Mouse (Mus musculus) stomach, embryonic 15.5 days (tissue): ENCODE results near the gene Olfr292. TPM values are rescaled to one million over a fixed set of nuclear protein-coding genes. Genes with fewer than 3 reads are reported as not detected.

Source experiments
- ATAC-seq: fragments of 200-750 bp; cut with Nextera tagmentation; 2 replicates; pipeline ENCODE4 v1.8.0; 2017; ENCODE audit warnings: low read depth, moderate number of reproducible peaks, moderate TSS enrichment; ENCODE audit not compliant: insufficient read depth, low FRiP score
- H3K27ac ChIP-seq: fragments of 300-500 bp; sonication (generic); 2 replicates; pipeline ENCODE4 v1.5.1; 2015; ENCODE audit warnings: mild to moderate bottlenecking, inconsistent platforms
- H3K27me3 ChIP-seq: fragments of 300-500 bp; sonication (generic); replicated peaks from 2 replicates; pipeline ENCODE4 v1.6.1; 2015; ENCODE audit warnings: inconsistent platforms
- H3K36me3 ChIP-seq: fragments of 300-500 bp; sonication (generic); 2 replicates; pipeline ENCODE4 v1.6.1; 2015; ENCODE audit warnings: inconsistent platforms
- H3K4me1 ChIP-seq: fragments of 300-500 bp; sonication (generic); 2 replicates; pipeline ENCODE4 v1.6.1; 2015; ENCODE audit warnings: inconsistent platforms
- H3K4me2 ChIP-seq: fragments of 300-500 bp; sonication (generic); 2 replicates; pipeline ENCODE4 v1.6.1; 2015; ENCODE audit warnings: mild to moderate bottlenecking, inconsistent platforms
- H3K4me3 ChIP-seq: fragments of 300-500 bp; sonication (generic); replicated peaks from 2 replicates; pipeline ENCODE4 v1.5.1; 2015; ENCODE audit warnings: inconsistent platforms
- H3K9ac ChIP-seq: fragments of 300-500 bp; sonication (generic); 2 replicates; pipeline ENCODE4 v1.6.1; 2015; ENCODE audit warnings: inconsistent platforms
- H3K9me3 ChIP-seq: fragments of 300-500 bp; sonication (generic); 2 replicates; pipeline ENCODE4 v1.6.1; 2016; ENCODE audit warnings: inconsistent platforms
- WGBS: fragments of 180-500 bp; shearing (Covaris S2); methylation state at CpG from one replicate; pipeline ENCODE4 v1.1.7; 2015; 5-methylcytosine and 5-hydroxymethylcytosine counted together
- polyA plus RNA-seq: library from polyadenylated mRNA; unstranded; fragments of >200 nt; fragmentation: Nextera tagmentation; extraction: Ambion mirVana; gene quantifications from 2 replicates; pipeline ENCODE4 v1.2.1, GENCODE M21; 2015

Olfr292 gene
- not detected in 2 replicates for polyA plus RNA-seq

GRCm38 (mm10) chr7:86688030-86688429 lies at the start of gene Olfr292:
Olfr292 (plus strand) TSS chr7:86688330.
- H3K27me3 ChIP-seq = no peaks in the 10 kb centered on the region
- no peak within 1 kb of the TSS for H3K4me2 ChIP-seq
- no peaks in the 10 kb centered on the region for H3K4me1 ChIP-seq
- ATAC-seq = no peak
- H3K9ac ChIP-seq = no peak within 1 kb of the TSS
- H3K36me3 ChIP-seq = no peaks in the 10 kb centered on the region
- no peak within 1 kb of the TSS for H3K4me3 ChIP-seq
- no peaks in the 10 kb centered on the region for H3K9me3 ChIP-seq
- H3K27ac ChIP-seq = no peak within 1 kb of the TSS

GRCm38 (mm10) chr7:86648761-86649160 lies 39.4 kb upstream of the Olfr292 start, which contains the start of gene Olfr293:
Olfr293 (plus strand) TSS chr7:86649061.
- 92% methylated on average over 4 of the region's 4 CpGs for WGBS
- no peak within 1 kb of the TSS for H3K4me3 ChIP-seq
- no peaks in the 10 kb centered on the region for H3K36me3 ChIP-seq
- H3K9me3 ChIP-seq = no peaks in the 10 kb centered on the region
- no peaks in the 10 kb centered on the region for H3K27me3 ChIP-seq
- no peak within 1 kb of the TSS for H3K9ac ChIP-seq
- no peak within 1 kb of the TSS for H3K4me2 ChIP-seq
- ATAC-seq = no peak
- no peak within 1 kb of the TSS for H3K27ac ChIP-seq
- H3K4me1 ChIP-seq = no peaks in the 10 kb centered on the region

GRCm38 (mm10) chr7:86725013-86725412 lies 36.9 kb downstream of the Olfr292 start:
- Histone ChIP-seq H3K9me3 (no peaks in the 10 kb centered on the region), H3K4me3 (no peak overlapping the region), H3K4me2 (no peak overlapping the region), H3K4me1 (no peaks in the 10 kb centered on the region), H3K36me3 (no peaks in the 10 kb centered on the region), H3K27me3 (no peaks in the 10 kb centered on the region), H3K9ac (no peak overlapping the region), H3K27ac (no peak overlapping the region)
- ATAC-seq = no peak

Other genes starting within 250 kb of the Olfr292 start
- gene Olfr299, start 228.4 kb upstream of the Olfr292 start, polyA plus RNA-seq = not detected in 2 replicates
- gene Olfr298, start 195.8 kb upstream of the Olfr292 start, polyA plus RNA-seq = not detected in 2 replicates
- not detected in 2 replicates for gene Olfr297, start 168.4 kb upstream of the Olfr292 start, polyA plus RNA-seq
- not detected in 2 replicates for gene Olfr295, start 104.5 kb upstream of the Olfr292 start, polyA plus RNA-seq
- gene Olfr294, start 71.7 kb upstream of the Olfr292 start, polyA plus RNA-seq = not detected in 2 replicates
- gene Olfr293, start 39.3 kb upstream of the Olfr292 start, polyA plus RNA-seq = not detected in 2 replicates
- 0.08 and 0.10 TPM in 2 replicates for gene Folh1, start 87.6 kb downstream of the Olfr292 start, polyA plus RNA-seq
- not detected in 2 replicates for gene Vmn2r77, start 106.7 kb downstream of the Olfr292 start, polyA plus RNA-seq
- gene Vmn2r78, start 226.8 kb downstream of the Olfr292 start, polyA plus RNA-seq = not detected in 2 replicates